Mouse (Mus musculus) effector memory CD4-positive, alpha-beta T cell, adult 5 months (primary cell): Measurements from ENCODE around the gene Cdk2. TPM values are rescaled to one million over a fixed set of nuclear protein-coding genes. Genes with fewer than 3 reads are reported as not detected.

Experiments used
- polyA plus RNA-seq: library from polyadenylated mRNA; unstranded; fragments of 100-300 nt; shearing (Covaris generic); gene quantifications from one replicate; pipeline ENCODE4 v1.2.1, GENCODE M21; 2017

Gene Cdk2
- polyA plus RNA-seq, result 14.1 TPM

GRCm38 (mm10) chr10:128704491-128705316 is at the start of gene Cdk2:
Gene Cdk2, minus strand, starts transcription at chr10:128705031.

GRCm38 (mm10) chr10:128747646-128748251 is 42.9 kb upstream of the Cdk2 start, which contains the start of gene Pym1:
Gene Pym1, plus strand, starts transcription at chr10:128747889.

GRCm38 (mm10) chr10:128744680-128745601 is 40.1 kb upstream of the Cdk2 start, which contains the start of gene Dgka:
Gene Dgka, minus strand, starts transcription at chr10:128744855.

GRCm38 (mm10) chr10:128703895-128704294 is 936 bp downstream of the Cdk2 start, which contains the start of gene Pmel:
Gene Pmel, plus strand, starts transcription at chr10:128704195.

GRCm38 (mm10) chr10:128695992-128696807 is 8.6 kb downstream of the Cdk2 start, which contains the start of gene Rab5b:
Gene Rab5b, minus strand, starts transcription at chr10:128696264.

GRCm38 (mm10) chr10:128673763-128674468 is 30.9 kb downstream of the Cdk2 start, which contains the start of gene Suox:
Gene Suox, minus strand, starts transcription at chr10:128674073.

Other genes starting within 250 kb of the Cdk2 start
- gene Smarcc2, start 245.8 kb downstream of the Cdk2 start, polyA plus RNA-seq, result 86.8 TPM
- gene Myl6, start 210.9 kb downstream of the Cdk2 start, polyA plus RNA-seq, result 1,164 TPM
- 2.0 TPM for gene Myl6b, start 206.3 kb downstream of the Cdk2 start, polyA plus RNA-seq
- gene Esyt1, start 179.2 kb downstream of the Cdk2 start, polyA plus RNA-seq, result 244 TPM
- gene Zc3h10, start 157.3 kb downstream of the Cdk2 start, polyA plus RNA-seq, result 32.2 TPM
- gene Rpl41, start 155.7 kb downstream of the Cdk2 start, polyA plus RNA-seq, result 2,530 TPM
- gene Pa2g4, start 139.0 kb downstream of the Cdk2 start, polyA plus RNA-seq, result 20.1 TPM
- 2.1 TPM for gene Erbb3, start 115.4 kb downstream of the Cdk2 start, polyA plus RNA-seq
- gene Rps26, start 78.3 kb downstream of the Cdk2 start, polyA plus RNA-seq, result 545 TPM
- gene Ikzf4, start 59.0 kb downstream of the Cdk2 start, polyA plus RNA-seq, result 0.77 TPM
- gene Suox, start 31.0 kb downstream of the Cdk2 start, polyA plus RNA-seq, result 4.1 TPM
- 25.1 TPM for gene Rab5b, start 8.8 kb downstream of the Cdk2 start, polyA plus RNA-seq
- gene Pmel, start 836 bp downstream of the Cdk2 start, polyA plus RNA-seq, result 2.5 TPM
- gene Dgka, start 39.8 kb upstream of the Cdk2 start, polyA plus RNA-seq, result 635 TPM
- 23.9 TPM for gene Pym1, start 42.9 kb upstream of the Cdk2 start, polyA plus RNA-seq
- gene Mmp19, start 85.9 kb upstream of the Cdk2 start, polyA plus RNA-seq, result not detected
- 57.7 TPM for gene Dnajc14, start 99.0 kb upstream of the Cdk2 start, polyA plus RNA-seq
- 2.0 TPM for gene Tmem198b, start 99.3 kb upstream of the Cdk2 start, polyA plus RNA-seq
- 108 TPM for gene Sarnp, start 112.3 kb upstream of the Cdk2 start, polyA plus RNA-seq
- gene Ormdl2, start 116.6 kb upstream of the Cdk2 start, polyA plus RNA-seq, result 34.9 TPM
- gene Gdf11, start 186.7 kb upstream of the Cdk2 start, polyA plus RNA-seq, result 2.0 TPM
- not detected for gene Cd63, start 196.0 kb upstream of the Cdk2 start, polyA plus RNA-seq
- gene Rdh5, start 217.9 kb upstream of the Cdk2 start, polyA plus RNA-seq, result 6.6 TPM
- gene Bloc1s1, start 219.0 kb upstream of the Cdk2 start, polyA plus RNA-seq, result 118 TPM
- 45.8 TPM for gene Itga7, start 228.8 kb upstream of the Cdk2 start, polyA plus RNA-seq